In genomic region chr1:21010282-21010800, GRCm38 (mm10) we compare ENCODE assay signal across 16 mouse cellular contexts. TPM values are rescaled to one million over a fixed set of nuclear protein-coding genes. Genes with fewer than 3 reads are reported as not detected.
DNase-seq lines count a peak whose midpoint lies in the region; ATAC-seq and TF ChIP-seq lines count a peak whose summit lies in the region.
"Had no signal": no experiment of that assay in that cellular context is flagged by ENCODE, and none has a peak within 500 bp of the region (broad histone marks: within the 10 kb centered on the region; RNA-seq: fewer than 3 reads in every experiment).

No protein-coding gene starts in this region.

- no peak overlapping the region for H3K9ac ChIP-seq in heart, adult 2 months (ENCODE audit: low read depth, low read length)

- no peaks in the 10 kb centered on the region for H3K36me3 ChIP-seq in heart, adult 2 months (ENCODE audit: control insufficient read depth, insufficient read depth, low read length)
- H3K36me3 ChIP-seq in small intestine, adult 2 months (ENCODE audit: control insufficient read depth, insufficient read depth, low read length): peaks cover 16% of the 10 kb centered on the region

- TF ChIP-seq EP300 in heart, adult 2 months (IDR thresholded peaks at IDR 0.05; ENCODE audit: insufficient read depth, low read depth, low read length): no peak

- no peaks in the 10 kb centered on the region for H3K27me3 ChIP-seq in heart, adult 2 months (ENCODE audit: control insufficient read depth, insufficient read depth, low read length)
- no peaks in the 10 kb centered on the region for H3K27me3 ChIP-seq in small intestine, adult 2 months (ENCODE audit: control insufficient read depth, insufficient read depth, low read length)

- DNase-seq in heart, adult 2 months: peak in 1 of 2 experiments; percentile 28
- no peak for DNase-seq in heart, postnatal 25 days (ENCODE audit: low spot score)
- peak; percentile 13 for DNase-seq in right cerebral cortex, postnatal 25 days
- DNase-seq in right cerebral cortex, adult 2 months (ENCODE audit: low spot score in 2 of 2): no peak
- peak; percentile 31 for DNase-seq in lung, adult 2 months
- DNase-seq in left cerebral cortex, adult 8-10 months (ENCODE audit: low spot score in 2 of 2): no peak
- DNase-seq: cerebellum, adult 18-20 months; gastrocnemius, postnatal 25 days; kidney, adult 8-10 months; midbrain, embryonic 14.5 days; thymus, adult 2 months had no signal

- peak overlapping the region; percentile 28 for H3K27ac ChIP-seq in heart, adult 2 months
- H3K27ac ChIP-seq in small intestine, adult 2 months (ENCODE audit: insufficient read depth, low read depth, low read length): 0 out of 2 replicates have a peak overlapping the region, but pooled peaks have one; percentile 15
- H3K27ac ChIP-seq: macrophage had no signal

- no peak for TF ChIP-seq CTCF in heart, adult 2 months (IDR thresholded peaks at IDR 0.05)
- no peak for TF ChIP-seq CTCF in lung, adult 2 months (IDR thresholded peaks at IDR 0.05; ENCODE audit: insufficient read depth, low read length)
- TF ChIP-seq CTCF in small intestine, adult 2 months (IDR thresholded peaks at IDR 0.05; ENCODE audit: extremely low read depth, insufficient read length, insufficient replicate concordance, low read depth, low read length): no peak

- peaks cover 17% of the 10 kb centered on the region for H3K4me1 ChIP-seq in heart, adult 2 months (ENCODE audit: control insufficient read depth, insufficient read depth, low read length)
- peaks cover 18% of the 10 kb centered on the region for H3K4me1 ChIP-seq in lung, adult 2 months (ENCODE audit: control insufficient read depth, insufficient read depth, low read length)
- peaks cover 3% of the 10 kb centered on the region for H3K4me1 ChIP-seq in small intestine, adult 2 months (ENCODE audit: control insufficient read depth, insufficient read depth, insufficient read length, low read length)

- H3K79me2 ChIP-seq in heart, adult 2 months (replicated peaks; ENCODE audit: control insufficient read depth, insufficient read depth, low read length): no peaks in the 10 kb centered on the region

- ATAC-seq in activated CD4-positive, CD25-positive, alpha-beta regulatory T cell, adult 4 months: no peak
- ATAC-seq: forebrain, embryonic 16.5 days had no signal

- intact Hi-C loops in heart, adult 2 months (cut with DNase I): no loop called here
- intact Hi-C loops in heart, postnatal 25 days (cut with DNase I): no loop called here

- no peak overlapping the region for H3K4me3 ChIP-seq in heart, adult 2 months
- no peak overlapping the region for H3K4me3 ChIP-seq in lung, adult 2 months (replicated peaks; ENCODE audit: extremely low read depth, low read depth, low read length)
- H3K4me3 ChIP-seq in small intestine, adult 2 months (ENCODE audit: low read depth, low read length): no peak overlapping the region
- H3K4me3 ChIP-seq: erythroblast, embryonic 14.5 days had no signal

- WGBS in heart, adult 2 months: 78% methylated on average over 6 of the region's 6 CpGs
- WGBS in lung, adult 2 months: 59% methylated on average over 6 of the region's 6 CpGs
- 75% methylated on average over 6 of the region's 6 CpGs for WGBS in small intestine, adult 2 months

- no peak for TF ChIP-seq POLR2A in heart, adult 2 months (IDR thresholded peaks at IDR 0.05; ENCODE audit: insufficient read depth, low read depth, low read length)
- TF ChIP-seq POLR2A in lung, adult 2 months (IDR thresholded peaks at IDR 0.05; ENCODE audit: borderline replicate concordance, extremely low read depth, low read depth, low read length): no peak
- TF ChIP-seq POLR2A in small intestine, adult 2 months (IDR thresholded peaks at IDR 0.05; ENCODE audit: low read depth, low read length): no peak

RNA-seq across cellular contexts. Expression of gene Efhc1, which starts 58.9 kb away (rescaled TPM):
- under 1 TPM; 0.41 to 0.63 TPM for total RNA-seq in heart, adult 2 months (2021)
- polyA plus RNA-seq in heart, adult 2 months (2012; rRNA removed): 1.2 and 1.8 TPM in 2 replicates
- total RNA-seq in heart, postnatal 25 days (2021): under 1 TPM; 0.42 to 0.75 TPM
- polyA plus RNA-seq in lung, adult 2 months (2012; rRNA removed): 10.4 and 14.9 TPM in 2 replicates
- 0.32 and 0.50 TPM in 2 replicates for polyA plus RNA-seq in small intestine, adult 2 months (2012; rRNA removed)
- polyA plus RNA-seq in activated CD4-positive, CD25-positive, alpha-beta regulatory T cell, adult 4 months (2017; shearing (Covaris generic)): 1 to 10 TPM in 1 of 2 experiments, under 1 TPM in 1; 0.65 to 1.3 TPM
- 1 to 10 TPM; 1.2 to 2.5 (median 2.3) TPM for total RNA-seq in left cerebral cortex, adult 8-10 months (2022)
- polyA plus RNA-seq: erythroblast, embryonic 14.5 days had no signal

Comparison
In these comparisons a context has a peak if more than half of its experiments do, and no peak if none do; other contexts are left out.
1. DNase-seq: peak in right cerebral cortex, postnatal 25 days (single experiment) and lung, adult 2 months (single experiment); none in heart, postnatal 25 days (single experiment), right cerebral cortex, adult 2 months (0 of 2) and left cerebral cortex, adult 8-10 months (0 of 2).